Mouse (Mus musculus) hindbrain, postnatal 0 days (tissue): ENCODE measurements at regions not wholly inside any gene's neighbourhood (a gene's known extent, or its start where the extent isn't known, plus 50 kb on each side); places are given as distances from the start of the nearest gene placed in this dataset.

Experiments used
- ATAC-seq: fragments of 200-750 bp; cut with Nextera tagmentation; 2 replicates; pipeline ENCODE4 v1.8.0; 2017; ENCODE audit warnings: mild to moderate bottlenecking, moderate TSS enrichment, moderate library complexity
- DNase-seq: peaks from one replicate; pipeline ENCODE4 v3.0.0-alpha.2; 2015; ENCODE audit warnings: low spot score
- H3K27ac ChIP-seq: fragments of 300-500 bp; sonication (generic); 2 replicates; pipeline ENCODE4 v1.5.1; 2014; ENCODE audit warnings: mild to moderate bottlenecking
- H3K27me3 ChIP-seq: fragments of 300-500 bp; sonication (generic); 2 replicates; pipeline ENCODE4 v1.6.1; 2014; ENCODE audit warnings: low read length, mixed read lengths; ENCODE audit not compliant: insufficient read depth
- H3K36me3 ChIP-seq: fragments of 300-500 bp; sonication (generic); 2 replicates; pipeline ENCODE4 v1.6.1; 2014; ENCODE audit warnings: low read length, mixed read lengths; ENCODE audit not compliant: insufficient read depth
- H3K4me1 ChIP-seq: fragments of 300-500 bp; sonication (generic); 2 replicates; pipeline ENCODE4 v1.6.1; 2014; ENCODE audit warnings: antibody characterized with exemption, low read length, mixed read lengths; ENCODE audit not compliant: insufficient read depth
- H3K4me2 ChIP-seq: fragments of 300-500 bp; sonication (generic); 2 replicates; pipeline ENCODE4 v1.6.1; 2014; ENCODE audit warnings: low read depth, mild to moderate bottlenecking, low read length, moderate library complexity, mixed read lengths
- H3K4me3 ChIP-seq: fragments of 300-500 bp; sonication (generic); 2 replicates; pipeline ENCODE4 v1.5.1; 2014; ENCODE audit warnings: low read length
- H3K9ac ChIP-seq: fragments of 300-500 bp; sonication (generic); replicated peaks from 2 replicates; pipeline ENCODE4 v1.6.1; 2014; ENCODE audit warnings: mild to moderate bottlenecking, low read length, moderate library complexity, mixed read lengths
- H3K9me3 ChIP-seq: fragments of 300-500 bp; sonication (generic); 2 replicates; pipeline ENCODE4 v1.6.1; 2016; ENCODE audit warnings: low read length, mixed read lengths
- CTCF ChIP-seq: IDR thresholded peaks from 2 replicates; pipeline ENCODE4 v1.5.1; 2016; ENCODE audit warnings: antibody characterized with exemption, control low read depth, low read depth
- WGBS: fragments of 180-500 bp; shearing (Covaris S2); extraction: QIAGEN DNeasy Blood & Tissue Kit; methylation state at CpG from one replicate; pipeline ENCODE4 v1.1.7; 2014; 5-methylcytosine and 5-hydroxymethylcytosine counted together

DNA sequence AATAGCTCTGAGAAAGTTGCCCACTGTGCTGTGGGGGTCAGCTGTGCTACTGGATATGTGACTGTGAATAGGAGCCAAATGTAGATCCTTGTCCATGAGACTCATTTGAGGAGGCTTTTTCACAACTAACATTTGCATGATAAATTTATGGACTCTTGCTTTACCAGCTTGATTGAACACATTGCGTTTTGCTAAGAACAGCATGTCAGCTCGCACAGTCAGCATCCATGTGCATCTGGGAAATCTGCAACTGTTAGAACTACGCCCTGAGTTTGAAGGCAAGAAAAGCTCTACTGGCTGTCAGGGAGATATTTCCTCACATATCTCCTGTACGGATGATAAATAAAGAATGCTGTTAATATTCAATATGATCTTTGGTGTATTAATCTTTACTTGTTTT, 1164.1 kb upstream of the Adgrl3 start:
- Histone ChIP-seq H3K9ac (no peak overlapping the region), H3K4me1 (no peaks in the 10 kb centered on the region), H3K27me3 (no peaks in the 10 kb centered on the region), H3K9me3 (no peaks in the 10 kb centered on the region), H3K36me3 (no peaks in the 10 kb centered on the region), H3K4me2 (no peak overlapping the region), H3K4me3 (no peak overlapping the region), H3K27ac (no peak overlapping the region)
- DNase-seq (no peak), ATAC-seq (no peak)
- TF ChIP-seq CTCF = no peak
- WGBS = 81% methylated on average over 4 of the region's 4 CpGs

DNA sequence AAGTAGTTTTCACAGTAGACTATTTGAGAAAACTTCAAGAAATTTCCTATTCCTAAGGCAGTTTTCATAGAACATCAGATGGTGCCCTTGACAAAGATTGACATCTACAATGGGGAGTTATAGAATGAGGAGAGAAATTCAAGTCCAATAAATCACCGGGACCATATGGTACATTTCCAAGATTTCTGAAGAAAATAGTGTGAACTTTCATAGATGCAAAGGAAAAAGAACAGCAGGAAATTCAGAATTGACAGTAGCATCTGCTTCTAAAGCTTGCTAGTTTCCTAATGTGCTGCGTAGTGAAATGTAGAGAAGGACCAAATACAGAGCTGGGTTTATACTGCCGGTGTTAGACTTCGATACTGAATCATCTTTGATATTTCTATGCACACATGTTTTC, 1119.2 kb upstream of the Adgrl3 start:
- Histone ChIP-seq H3K9ac (no peak overlapping the region), H3K27me3 (no peaks in the 10 kb centered on the region), H3K4me3 (no peak overlapping the region), H3K4me2 (no peak overlapping the region), H3K36me3 (no peaks in the 10 kb centered on the region), H3K9me3 (no peaks in the 10 kb centered on the region), H3K27ac (no peak overlapping the region), H3K4me1 (no peaks in the 10 kb centered on the region)
- ATAC-seq (no peak), DNase-seq (peak; percentile 3)
- 88% methylated on average over 4 of the region's 4 CpGs for WGBS
- TF ChIP-seq CTCF = no peak

DNA sequence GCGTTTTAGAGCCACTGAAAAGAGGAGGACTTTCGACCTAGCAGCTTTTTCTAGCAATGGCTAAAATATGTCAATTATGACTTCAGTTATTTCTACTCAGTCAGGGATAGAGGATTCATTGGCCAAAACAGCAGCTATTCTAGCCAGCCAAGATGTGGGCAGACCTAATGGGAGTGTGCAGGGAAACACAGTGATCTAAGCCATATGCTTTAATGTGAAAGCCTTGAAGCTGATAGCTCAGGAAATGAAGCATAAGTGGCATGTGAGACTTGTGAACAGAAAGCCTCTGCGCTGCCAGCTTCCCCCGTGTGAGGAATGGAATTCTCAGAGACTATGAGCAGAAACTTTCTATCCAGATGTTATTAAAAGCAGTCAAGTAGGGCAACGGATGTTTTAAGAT, 1114.6 kb upstream of the Adgrl3 start:
- no peaks in the 10 kb centered on the region for H3K27me3 ChIP-seq
- no peak for TF ChIP-seq CTCF
- no peaks in the 10 kb centered on the region for H3K9me3 ChIP-seq
- 70% methylated on average over 5 of the region's 5 CpGs for WGBS
- H3K9ac ChIP-seq = no peak overlapping the region
- H3K36me3 ChIP-seq = no peaks in the 10 kb centered on the region
- no peak overlapping the region for H3K4me3 ChIP-seq
- DNase-seq = peak; percentile 12
- no peak for ATAC-seq
- H3K4me1 ChIP-seq = no peaks in the 10 kb centered on the region
- no peak overlapping the region for H3K27ac ChIP-seq
- H3K4me2 ChIP-seq = no peak overlapping the region
